Mouse (Mus musculus): ENCODE data around the gene Nfatc2. TPM values are rescaled to one million over a fixed set of nuclear protein-coding genes. Genes with fewer than 3 reads are reported as not detected.
A peak's percentile ranks its signal among the peaks of the same experiment; 100 is the strongest.

The Nfatc2 gene
- polyA plus RNA-seq, 1 experiment from 2014 or later, result 7.3 TPM

DNA sequence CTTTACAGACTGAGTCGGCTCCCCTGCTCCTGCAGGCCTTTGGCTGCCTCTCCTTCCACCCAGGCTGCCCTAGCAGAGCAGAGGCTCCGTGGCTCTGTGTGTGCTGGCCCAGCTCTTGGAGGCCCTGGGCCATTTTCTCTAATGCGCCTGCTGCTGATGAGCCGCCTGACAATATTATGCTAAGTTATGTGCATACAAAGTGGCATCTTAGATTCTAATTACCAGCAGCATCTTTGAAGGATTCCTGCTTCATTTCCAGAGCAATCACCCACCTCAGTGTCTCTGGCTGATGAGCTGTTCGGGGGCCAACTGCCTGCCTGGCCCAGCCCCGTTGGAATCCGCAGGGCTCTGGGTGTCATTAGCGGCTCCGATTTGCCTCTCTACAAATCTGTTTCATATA is 24.9 kb upstream of the Nfatc2 start:
- Histone ChIP-seq H3K9ac (no peak overlapping the region), H3K4me2 (replicated peaks) (no peak overlapping the region), H3K27ac (no peak overlapping the region; the same call in 1 of the 2 replicates), H3K36me3 (0 out of 2 replicates have a peak, but pooled peaks cover 2% of the 10 kb centered on the region), H3K4me3 (no peak overlapping the region), H3K4me1 (peaks cover 43% of the 10 kb centered on the region), H3K27me3 (peaks cover 3% of the 10 kb centered on the region; the same call in 1 of the 2 replicates), H3K9me3 (peaks cover 14% of the 10 kb centered on the region; the same call in 1 of the 2 replicates)
- WGBS, result 63% methylated on average over 9 of the region's 9 CpGs
- no peak for ATAC-seq (ENCODE audit: low FRiP score, low read depth)

DNA sequence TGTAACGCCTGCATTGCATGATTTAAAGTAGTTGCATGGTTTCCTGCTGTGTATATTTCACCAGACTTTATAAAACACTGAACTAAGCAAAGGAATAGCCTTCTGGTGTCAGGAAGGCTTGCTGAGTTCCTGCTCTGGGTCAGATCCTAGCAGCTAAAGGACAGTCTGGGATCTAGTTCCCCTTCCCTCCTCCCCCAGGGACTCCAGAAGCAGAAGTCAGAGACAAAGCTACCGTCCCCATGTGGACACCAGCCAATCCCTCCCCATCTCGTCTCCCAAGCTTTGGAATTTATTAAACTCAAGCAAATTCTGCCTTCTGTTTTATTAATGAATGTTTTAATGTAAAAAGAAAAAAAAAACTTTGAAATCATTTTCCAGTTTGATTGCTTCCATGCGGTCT is 23.6 kb upstream of the Nfatc2 start:
- Histone ChIP-seq H3K27ac (peak overlapping the region; percentile 40; the same call in 1 of the 2 replicates), H3K27me3 (peaks cover 6% of the 10 kb centered on the region; the same call in 1 of the 2 replicates), H3K9ac (no peak overlapping the region), H3K9me3 (peaks cover 14% of the 10 kb centered on the region; the same call in 1 of the 2 replicates), H3K4me1 (peaks cover 43% of the 10 kb centered on the region), H3K36me3 (0 out of 2 replicates have a peak, but pooled peaks cover 2% of the 10 kb centered on the region), H3K4me2 (replicated peaks) (no peak overlapping the region), H3K4me3 (no peak overlapping the region)
- WGBS, result 39% methylated on average over 4 of the region's 4 CpGs
- no peak for ATAC-seq (ENCODE audit: low FRiP score, low read depth)

DNA sequence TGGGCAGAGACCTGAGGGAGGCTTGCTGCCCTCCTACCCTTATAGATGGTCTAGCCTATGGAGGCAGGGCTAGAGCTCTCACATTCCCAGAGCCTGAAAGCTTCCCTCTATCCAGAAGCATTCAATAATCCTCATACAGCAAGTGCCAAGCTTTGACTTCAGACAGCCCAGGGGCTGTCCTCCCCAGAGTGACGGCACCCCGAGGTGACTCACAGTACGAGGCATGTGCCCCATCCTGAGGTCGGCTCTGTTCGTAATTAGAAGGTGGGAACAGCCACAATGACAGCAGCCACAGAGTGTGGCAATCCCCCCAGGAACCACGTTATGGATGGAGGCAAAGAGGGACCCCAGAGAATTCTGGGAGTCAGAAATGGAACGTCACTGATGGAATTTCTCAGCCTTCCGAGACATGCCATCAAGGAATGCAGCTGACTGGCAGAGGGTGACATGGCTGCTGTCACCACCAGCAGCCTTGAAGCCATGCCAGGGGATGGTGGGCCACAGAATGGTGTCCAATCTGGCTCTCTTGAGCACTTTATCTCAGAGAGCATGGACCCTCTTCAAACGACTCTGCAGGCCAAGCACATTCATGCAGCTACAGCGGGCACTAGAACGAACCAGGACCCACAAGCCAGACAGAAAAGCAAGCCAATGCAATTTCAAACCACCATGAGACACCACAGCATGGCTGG is 19.8 kb upstream of the Nfatc2 start:
- WGBS, result 77% methylated on average over 11 of the region's 11 CpGs
- no peak overlapping the region for H3K27ac ChIP-seq
- no peak for ATAC-seq (ENCODE audit: low FRiP score, low read depth)

DNA sequence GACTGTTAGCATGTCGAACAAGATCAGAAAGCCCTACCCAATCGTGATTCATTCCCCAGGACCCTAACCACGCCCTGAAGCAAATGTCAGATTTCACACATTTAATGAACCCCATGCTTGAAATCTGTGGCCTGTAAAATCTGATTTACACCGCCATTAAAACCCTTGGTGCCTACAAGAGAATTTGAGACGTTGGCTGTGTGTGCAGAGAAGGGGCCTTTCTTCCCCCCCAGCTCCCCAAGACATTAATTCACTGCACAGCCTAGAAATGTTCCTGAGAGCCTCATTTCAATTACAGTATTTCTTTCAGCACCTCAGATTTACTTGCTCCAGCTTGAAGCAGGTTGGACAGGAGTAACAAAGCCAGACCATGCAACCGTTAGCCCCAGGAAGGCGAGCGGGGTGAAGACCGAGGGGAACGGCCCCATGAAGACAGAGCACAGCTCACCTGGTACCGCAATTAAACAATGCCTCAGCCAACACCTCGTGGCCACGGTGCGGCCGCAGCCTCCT is 16.8 kb upstream of the Nfatc2 start:
- ATAC-seq (ENCODE audit: low FRiP score, low read depth), result peak; percentile 66; the same call in 1 of the 2 replicates
- H3K9ac ChIP-seq, result no peak overlapping the region; the same call in 1 of the 2 replicates
- H3K4me3 ChIP-seq, result no peak overlapping the region
- no peaks in the 10 kb centered on the region for H3K36me3 ChIP-seq
- H3K4me2 ChIP-seq (replicated peaks), result peak overlapping the region; percentile 27
- peak overlapping the region; percentile 79 for H3K27ac ChIP-seq
- peaks cover 4% of the 10 kb centered on the region; the same call in 1 of the 2 replicates for H3K27me3 ChIP-seq
- 0 out of 2 replicates have a peak, but pooled peaks cover 4% of the 10 kb centered on the region for H3K9me3 ChIP-seq
- WGBS, result 9% methylated on average over 15 of the region's 15 CpGs
- peaks cover 44% of the 10 kb centered on the region for H3K4me1 ChIP-seq

More for the DNA sequence above, 19.8 kb upstream of the Nfatc2 start:
- Histone ChIP-seq H3K4me3 (no peak overlapping the region), H3K4me2 (replicated peaks) (no peak overlapping the region), H3K27me3 (peaks cover 4% of the 10 kb centered on the region; the same call in 1 of the 2 replicates), H3K9ac (no peak overlapping the region), H3K36me3 (0 out of 2 replicates have a peak, but pooled peaks cover 2% of the 10 kb centered on the region), H3K9me3 (peaks cover 14% of the 10 kb centered on the region; the same call in 1 of the 2 replicates), H3K4me1 (peaks cover 40% of the 10 kb centered on the region)

DNA sequence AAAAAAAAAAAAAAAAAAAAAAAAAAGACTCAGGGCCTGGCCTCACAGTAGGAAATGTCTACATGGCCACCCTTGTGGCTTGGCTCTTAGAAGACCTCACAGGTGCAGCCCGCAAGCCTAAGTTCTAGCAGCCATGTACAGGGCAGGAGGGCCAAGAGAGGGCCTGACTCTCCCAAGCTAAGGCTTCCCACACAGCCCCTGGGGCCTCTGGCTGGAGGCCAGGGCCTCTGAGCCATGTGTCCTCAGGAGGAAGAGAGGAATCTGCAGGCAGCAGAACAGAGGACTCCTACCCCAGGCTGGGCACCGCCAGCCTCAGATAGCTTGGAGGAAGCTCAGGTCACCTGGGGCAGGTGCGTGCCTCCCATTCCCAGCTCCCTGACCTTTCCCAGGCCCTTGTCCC is 13.7 kb upstream of the Nfatc2 start:
- H3K9ac ChIP-seq, result no peak overlapping the region
- peaks cover 64% of the 10 kb centered on the region for H3K4me1 ChIP-seq
- no peak for ATAC-seq (ENCODE audit: low FRiP score, low read depth)
- H3K9me3 ChIP-seq, result no peaks in the 10 kb centered on the region
- H3K4me3 ChIP-seq, result no peak overlapping the region
- H3K4me2 ChIP-seq (replicated peaks), result no peak overlapping the region
- H3K27ac ChIP-seq, result no peak overlapping the region
- WGBS, result 84% methylated on average over 3 of the region's 3 CpGs
- H3K27me3 ChIP-seq, result peaks cover 5% of the 10 kb centered on the region; the same call in 1 of the 2 replicates
- H3K36me3 ChIP-seq, result no peaks in the 10 kb centered on the region

DNA sequence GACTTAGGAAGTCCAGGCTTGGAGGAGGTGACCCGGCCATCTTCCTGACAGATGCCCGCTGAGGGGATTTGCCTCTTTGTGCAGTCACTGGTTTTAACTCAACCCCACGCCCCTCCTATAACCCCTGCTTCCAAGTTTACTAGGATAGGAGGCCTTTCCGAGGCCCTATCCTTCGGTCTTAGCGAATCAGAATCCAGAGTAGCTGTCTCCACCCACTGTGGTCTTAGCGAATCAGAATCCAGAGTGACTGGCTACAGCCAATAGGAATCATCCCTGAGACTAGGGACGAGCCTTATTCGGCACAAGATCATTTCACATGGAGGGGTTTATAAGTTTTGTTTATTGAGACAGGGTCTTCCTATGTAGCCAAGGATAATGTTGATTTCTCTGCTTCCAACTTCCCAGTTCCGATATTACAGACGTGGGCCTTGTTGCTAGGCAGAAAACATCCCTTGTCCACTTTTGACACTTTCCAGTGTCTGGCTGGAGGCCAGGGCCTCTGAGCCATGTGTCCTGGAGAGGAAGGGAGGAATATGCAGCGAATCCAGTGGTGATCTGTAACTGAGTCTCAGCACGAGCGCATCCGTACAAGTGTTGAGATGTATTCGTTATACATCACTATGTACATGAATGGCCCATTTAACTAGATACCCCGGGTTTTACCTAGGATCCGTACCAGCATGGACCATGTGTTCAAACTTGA is 12.9 kb upstream of the Nfatc2 start:
- 73% methylated on average over 18 of the region's 18 CpGs for WGBS
- no peaks in the 10 kb centered on the region for H3K36me3 ChIP-seq
- H3K4me2 ChIP-seq (replicated peaks), result no peak overlapping the region
- no peaks in the 10 kb centered on the region for H3K9me3 ChIP-seq
- H3K4me1 ChIP-seq, result peaks cover 71% of the 10 kb centered on the region
- peaks cover 2% of the 10 kb centered on the region; the same call in 1 of the 2 replicates for H3K27me3 ChIP-seq
- ATAC-seq (ENCODE audit: low FRiP score, low read depth), result no peak
- H3K27ac ChIP-seq, result no peak overlapping the region
- H3K9ac ChIP-seq, result no peak overlapping the region
- no peak overlapping the region for H3K4me3 ChIP-seq

DNA sequence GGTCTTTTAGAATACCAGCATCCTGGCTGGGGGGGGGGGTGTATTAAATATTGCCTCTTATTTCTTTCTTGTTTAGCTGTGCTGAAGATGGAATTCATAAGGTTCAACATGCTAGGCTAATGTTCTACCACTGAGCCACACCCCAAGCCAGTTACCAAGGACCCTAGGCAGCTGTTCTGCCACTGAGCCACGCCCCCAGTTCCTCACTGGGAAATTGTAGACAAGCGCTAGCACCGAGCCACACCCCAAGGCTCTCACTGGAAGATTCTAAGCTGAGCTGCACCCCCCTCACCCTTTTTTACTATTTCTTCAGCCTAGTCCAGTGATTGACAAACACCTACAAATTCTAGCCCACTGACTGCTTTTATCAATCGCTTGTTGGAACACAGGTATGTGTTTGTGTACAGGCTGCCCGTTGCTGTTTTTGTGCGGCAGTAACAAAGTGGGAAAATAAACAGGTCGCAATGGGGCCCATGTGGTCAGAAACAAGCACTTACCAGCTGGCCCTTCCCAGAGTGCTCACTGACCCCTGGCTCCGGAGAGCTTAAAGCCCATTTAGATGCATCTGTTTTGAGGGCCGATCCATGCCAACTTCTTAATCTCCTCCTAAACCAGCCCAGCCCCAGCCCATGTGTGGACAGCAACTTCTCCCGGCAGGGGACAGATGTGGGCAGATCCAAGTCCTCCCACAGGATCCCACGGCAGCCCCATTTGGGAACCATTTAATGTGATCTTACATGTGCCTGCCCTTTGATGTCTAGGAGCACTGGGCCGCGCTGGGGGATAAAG is 11.8 kb upstream of the Nfatc2 start:
- peaks cover 73% of the 10 kb centered on the region for H3K4me1 ChIP-seq
- 0 out of 2 replicates have a peak, but pooled peaks have one; percentile 37 for ATAC-seq (ENCODE audit: low FRiP score, low read depth)
- WGBS, result 21% methylated on average over 13 of the region's 13 CpGs
- H3K9ac ChIP-seq, result no peak overlapping the region
- H3K4me2 ChIP-seq (replicated peaks), result no peak overlapping the region
- H3K27ac ChIP-seq, result peak overlapping the region; percentile 15; the same call in 1 of the 2 replicates
- no peak overlapping the region for H3K4me3 ChIP-seq
- no peaks in the 10 kb centered on the region for H3K9me3 ChIP-seq
- H3K36me3 ChIP-seq, result no peaks in the 10 kb centered on the region
- peaks cover 5% of the 10 kb centered on the region; the same call in 1 of the 2 replicates for H3K27me3 ChIP-seq

DNA sequence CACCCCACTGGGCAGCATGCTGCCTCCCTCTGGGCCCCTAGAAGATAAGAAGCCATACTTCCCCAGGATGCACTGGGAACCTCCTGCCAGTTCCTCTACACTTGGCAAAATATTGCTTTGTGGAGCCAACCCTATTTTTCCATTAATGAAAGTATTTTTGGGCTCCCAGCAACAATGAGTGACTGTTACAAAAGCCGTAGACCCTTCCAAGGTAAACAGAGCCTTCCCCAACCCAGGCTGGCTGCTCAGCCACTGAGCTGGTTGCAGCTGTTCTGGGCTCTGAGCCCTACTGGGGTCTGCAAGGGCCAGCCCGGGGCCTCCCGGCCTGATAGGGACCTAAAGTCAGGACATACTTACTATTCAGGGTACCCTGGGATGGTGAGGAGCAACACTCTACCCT is 9.5 kb upstream of the Nfatc2 start:
- peaks cover 5% of the 10 kb centered on the region; the same call in 1 of the 2 replicates for H3K27me3 ChIP-seq
- H3K4me2 ChIP-seq (replicated peaks), result no peak overlapping the region
- no peak overlapping the region for H3K4me3 ChIP-seq
- peak overlapping the region; percentile 28; the same call in 1 of the 2 replicates for H3K27ac ChIP-seq
- H3K4me1 ChIP-seq, result peaks cover 62% of the 10 kb centered on the region
- H3K9me3 ChIP-seq, result no peaks in the 10 kb centered on the region
- no peaks in the 10 kb centered on the region for H3K36me3 ChIP-seq
- no peak overlapping the region for H3K9ac ChIP-seq
- WGBS, result 64% methylated on average over 3 of the region's 3 CpGs
- ATAC-seq (ENCODE audit: low FRiP score, low read depth), result no peak

DNA sequence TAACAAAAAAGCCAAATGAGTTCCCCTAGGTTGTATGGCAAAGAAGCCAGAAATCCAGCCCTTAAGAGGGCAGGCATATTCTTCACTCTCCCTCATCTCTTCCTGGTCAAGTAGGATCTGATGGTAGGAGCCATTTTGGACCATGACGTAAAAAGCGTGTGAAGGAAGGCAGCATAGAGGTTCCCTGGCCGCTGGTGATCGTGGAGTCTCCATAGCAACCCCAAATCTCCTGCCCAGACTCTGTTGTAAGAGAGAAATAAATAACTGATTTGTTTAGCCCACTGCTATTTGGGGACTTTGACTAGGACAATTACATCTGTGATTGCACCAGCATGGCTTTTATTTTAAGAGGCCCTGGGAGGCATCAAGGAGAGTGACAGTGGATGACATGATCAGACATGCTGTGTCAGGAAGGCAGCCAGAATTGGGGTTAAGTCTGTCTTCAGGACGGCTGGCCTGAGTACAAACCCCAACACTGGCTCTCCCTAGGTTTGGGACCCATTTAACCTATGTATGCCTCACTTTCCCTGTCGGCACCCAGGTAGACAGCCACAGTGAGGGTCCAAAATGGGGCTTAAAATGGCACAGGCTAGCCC is 8.3 kb upstream of the Nfatc2 start:
- 51% methylated on average over 6 of the region's 6 CpGs for WGBS
- ATAC-seq (ENCODE audit: low FRiP score, low read depth), result no peak
- Histone ChIP-seq H3K9me3 (no peaks in the 10 kb centered on the region), H3K4me2 (replicated peaks) (no peak overlapping the region), H3K27me3 (peaks cover 5% of the 10 kb centered on the region; the same call in 1 of the 2 replicates), H3K27ac (no peak overlapping the region), H3K9ac (no peak overlapping the region), H3K36me3 (no peaks in the 10 kb centered on the region), H3K4me1 (peaks cover 63% of the 10 kb centered on the region), H3K4me3 (no peak overlapping the region)

DNA sequence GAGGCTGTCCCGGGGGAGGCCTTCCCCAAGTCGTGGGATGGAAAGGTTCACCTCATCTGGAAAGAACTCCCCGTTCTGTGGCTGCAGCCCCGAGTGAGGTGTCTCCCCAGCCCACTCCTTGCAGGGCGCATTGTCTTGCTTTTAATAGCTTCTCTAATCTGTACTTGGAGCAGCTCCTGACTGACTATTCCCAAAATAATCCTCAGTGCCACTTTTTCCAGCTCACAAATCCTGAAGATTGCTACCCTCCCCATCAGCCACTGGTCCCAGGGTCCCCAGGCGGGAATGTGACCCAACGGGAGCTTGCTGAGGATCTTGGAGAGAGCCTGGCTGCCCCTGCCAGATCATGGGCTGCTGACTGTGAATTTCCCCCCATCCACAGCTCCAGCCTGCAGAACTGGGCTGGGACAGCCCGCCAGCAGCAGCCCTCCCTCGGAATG is 6.7 kb upstream of the Nfatc2 start:
- Histone ChIP-seq H3K4me3 (no peak overlapping the region), H3K27me3 (peaks cover 8% of the 10 kb centered on the region), H3K27ac (no peak overlapping the region), H3K9ac (no peak overlapping the region; the same call in 1 of the 2 replicates), H3K4me2 (replicated peaks) (no peak overlapping the region), H3K9me3 (no peaks in the 10 kb centered on the region), H3K36me3 (no peaks in the 10 kb centered on the region), H3K4me1 (peaks cover 68% of the 10 kb centered on the region)
- WGBS, result 58% methylated on average over 9 of the region's 9 CpGs
- no peak for ATAC-seq (ENCODE audit: low FRiP score, low read depth)

DNA sequence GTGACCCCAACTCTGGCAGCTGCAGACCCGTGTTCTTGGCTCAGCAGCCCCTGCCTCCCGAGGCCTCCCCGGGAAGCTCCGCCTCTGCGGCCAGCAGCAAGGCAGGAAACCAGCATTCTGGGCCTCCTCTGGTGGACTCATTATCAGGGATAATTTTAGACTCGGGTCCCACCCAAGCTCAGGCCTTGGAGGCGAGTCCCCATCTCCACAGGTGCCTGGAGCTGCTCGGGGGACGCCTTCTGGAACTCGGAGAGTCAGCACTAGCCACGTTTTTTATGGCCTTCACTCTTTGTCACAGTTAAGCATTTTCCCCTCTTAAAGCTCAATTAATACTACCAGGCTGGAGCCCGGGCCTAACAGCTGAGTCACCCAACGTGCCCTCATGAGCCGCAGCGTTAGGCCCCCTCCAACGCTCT is 3.2 kb upstream of the Nfatc2 start:
- WGBS, result 12% methylated on average over 16 of the region's 16 CpGs
- Histone ChIP-seq H3K36me3 (no peaks in the 10 kb centered on the region), H3K9me3 (no peaks in the 10 kb centered on the region), H3K27me3 (peaks cover 33% of the 10 kb centered on the region), H3K27ac (peak overlapping the region; percentile 66), H3K4me2 (replicated peaks) (peak overlapping the region; percentile 21), H3K4me1 (peaks cover 80% of the 10 kb centered on the region), H3K4me3 (no peak overlapping the region), H3K9ac (no peak overlapping the region)
- ATAC-seq (ENCODE audit: low FRiP score, low read depth), result peak; percentile 18; the same call in 1 of the 2 replicates

All from limb, embryonic 13.5 days (tissue).